Mouse (Mus musculus) neural tube, embryonic 11.5 days (tissue): ENCODE results near the gene Plaur. TPM values are rescaled to one million over a fixed set of nuclear protein-coding genes. Genes with fewer than 3 reads are reported as not detected.

Source experiments
- ATAC-seq: fragments of 200-750 bp; cut with Nextera tagmentation; 2 replicates; pipeline ENCODE4 v1.8.0; 2017; ENCODE audit warnings: moderate number of reproducible peaks, mild to moderate bottlenecking, moderate TSS enrichment, moderate library complexity; ENCODE audit not compliant: insufficient read depth, low FRiP score, low TSS enrichment
- DNase-seq: peaks from one replicate; pipeline ENCODE4 v3.0.0-alpha.2; 2015; ENCODE audit warnings: low spot score
- H3K27ac ChIP-seq: fragments of 300-500 bp; sonication (generic); 2 replicates; pipeline ENCODE4 v1.5.1; 2014; ENCODE audit warnings: low read depth, mild to moderate bottlenecking, low read length
- H3K27me3 ChIP-seq: fragments of 300-500 bp; sonication (generic); 2 replicates; pipeline ENCODE4 v1.6.1; 2014; ENCODE audit warnings: mild to moderate bottlenecking, low read length, mixed read lengths; ENCODE audit not compliant: control insufficient read depth, insufficient read depth
- H3K36me3 ChIP-seq: fragments of 300-500 bp; sonication (generic); 2 replicates; pipeline ENCODE4 v1.6.1; 2014; ENCODE audit warnings: mild to moderate bottlenecking, low read length, moderate library complexity, mixed read lengths; ENCODE audit not compliant: control insufficient read depth, insufficient read depth
- H3K4me1 ChIP-seq: fragments of 300-500 bp; sonication (generic); 2 replicates; pipeline ENCODE4 v1.6.1; 2014; ENCODE audit warnings: low read length, mixed read lengths; ENCODE audit not compliant: control insufficient read depth, insufficient read depth
- H3K4me2 ChIP-seq: fragments of 300-500 bp; sonication (generic); 2 replicates; pipeline ENCODE4 v1.6.1; 2014; ENCODE audit warnings: low read depth, mild to moderate bottlenecking, moderate library complexity
- H3K4me3 ChIP-seq: fragments of 300-500 bp; sonication (generic); 2 replicates; pipeline ENCODE4 v1.5.1; 2014; ENCODE audit warnings: low read depth, low read length
- H3K9ac ChIP-seq: fragments of 300-500 bp; sonication (generic); 2 replicates; pipeline ENCODE4 v1.6.1; 2014; ENCODE audit warnings: mild to moderate bottlenecking, low read length
- H3K9me3 ChIP-seq: fragments of 300-500 bp; sonication (generic); 2 replicates; pipeline ENCODE4 v1.6.1; 2016; ENCODE audit warnings: low read length; ENCODE audit not compliant: control insufficient read depth
- WGBS: fragments of 180-500 bp; shearing (Covaris S2); extraction: QIAGEN DNeasy Blood & Tissue Kit; methylation state at CpG from one replicate; pipeline ENCODE4 v1.1.7; 2014; 5-methylcytosine and 5-hydroxymethylcytosine counted together
- polyA plus RNA-seq: library from polyadenylated mRNA; unstranded; fragments of >200 nt; fragmentation: Nextera tagmentation; extraction: Ambion mirVana; gene quantifications from 2 replicates; pipeline ENCODE4 v1.2.1, GENCODE M21; 2014

The Plaur gene
- polyA plus RNA-seq, 1 experiment from 2014 or later, result 1.5 TPM

DNA sequence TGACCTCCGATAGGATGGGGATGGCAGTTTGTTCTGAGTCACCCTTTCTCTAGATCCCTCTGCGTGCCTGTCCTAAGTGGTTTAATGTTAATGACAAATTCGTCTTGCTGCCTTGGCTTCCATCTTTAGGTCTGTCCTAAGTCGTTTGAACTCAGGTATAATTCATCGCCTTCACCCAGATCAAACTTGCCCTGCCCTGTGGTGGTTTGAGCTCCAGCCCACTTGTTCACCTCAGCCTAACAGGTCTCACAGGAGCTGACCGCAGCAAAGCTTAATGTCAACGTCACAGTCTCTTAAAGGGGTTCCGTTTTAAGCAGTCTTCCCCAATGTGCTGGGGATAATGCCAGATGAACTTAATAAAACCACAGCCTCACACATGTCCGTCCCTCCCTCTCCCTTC is 36.4 kb upstream of the Plaur start:
- Histone ChIP-seq H3K27me3 (no peaks in the 10 kb centered on the region), H3K9ac (no peak overlapping the region), H3K4me3 (no peak overlapping the region), H3K9me3 (no peaks in the 10 kb centered on the region), H3K27ac (no peak overlapping the region), H3K4me1 (no peaks in the 10 kb centered on the region), H3K36me3 (no peaks in the 10 kb centered on the region; the same call in 1 of the 2 replicates), H3K4me2 (no peak overlapping the region)
- no peak for ATAC-seq
- 91% methylated on average over 9 of the region's 9 CpGs for WGBS
- no peak for DNase-seq

GRCm38 (mm10) chr7:24427168-24427567 is 35.1 kb upstream of the Plaur start:
- ATAC-seq, result no peak
- WGBS, result 93% methylated on average over 8 of the region's 8 CpGs
- no peak for DNase-seq

GRCm38 (mm10) chr7:24428725-24429124 is 33.6 kb upstream of the Plaur start:
- Histone ChIP-seq H3K27me3 (peaks cover 6% of the 10 kb centered on the region; the same call in 1 of the 2 replicates), H3K4me1 (no peaks in the 10 kb centered on the region), H3K27ac (no peak overlapping the region), H3K4me3 (no peak overlapping the region), H3K9ac (no peak overlapping the region), H3K4me2 (no peak overlapping the region), H3K9me3 (no peaks in the 10 kb centered on the region), H3K36me3 (no peaks in the 10 kb centered on the region; the same call in 1 of the 2 replicates)
- ATAC-seq, result no peak
- DNase-seq, result no peak
- WGBS, result 89% methylated on average over 5 of the region's 5 CpGs

More at GRCm38 (mm10) chr7:24427168-24427567, 35.1 kb upstream of the Plaur start:
- no peak overlapping the region for H3K9ac ChIP-seq
- H3K9me3 ChIP-seq, result no peaks in the 10 kb centered on the region
- H3K4me3 ChIP-seq, result no peak overlapping the region
- H3K36me3 ChIP-seq, result no peaks in the 10 kb centered on the region; the same call in 1 of the 2 replicates
- H3K27ac ChIP-seq, result no peak overlapping the region
- no peaks in the 10 kb centered on the region for H3K4me1 ChIP-seq
- no peaks in the 10 kb centered on the region; the same call in 1 of the 2 replicates for H3K27me3 ChIP-seq
- no peak overlapping the region for H3K4me2 ChIP-seq

- no peak for DNase-seq
- Histone ChIP-seq H3K4me1 (no peaks in the 10 kb centered on the region), H3K27ac (no peak overlapping the region), H3K27me3 (peaks cover 6% of the 10 kb centered on the region; the same call in 1 of the 2 replicates), H3K9me3 (no peaks in the 10 kb centered on the region), H3K36me3 (no peaks in the 10 kb centered on the region), H3K4me3 (no peak overlapping the region), H3K4me2 (no peak overlapping the region), H3K9ac (no peak overlapping the region)
- no peak for ATAC-seq
- WGBS, result 81% methylated on average over 16 of the region's 16 CpGs
Observed at GRCm38 (mm10) chr7:24429413-24430112, 32.7 kb upstream of the Plaur start.

DNA sequence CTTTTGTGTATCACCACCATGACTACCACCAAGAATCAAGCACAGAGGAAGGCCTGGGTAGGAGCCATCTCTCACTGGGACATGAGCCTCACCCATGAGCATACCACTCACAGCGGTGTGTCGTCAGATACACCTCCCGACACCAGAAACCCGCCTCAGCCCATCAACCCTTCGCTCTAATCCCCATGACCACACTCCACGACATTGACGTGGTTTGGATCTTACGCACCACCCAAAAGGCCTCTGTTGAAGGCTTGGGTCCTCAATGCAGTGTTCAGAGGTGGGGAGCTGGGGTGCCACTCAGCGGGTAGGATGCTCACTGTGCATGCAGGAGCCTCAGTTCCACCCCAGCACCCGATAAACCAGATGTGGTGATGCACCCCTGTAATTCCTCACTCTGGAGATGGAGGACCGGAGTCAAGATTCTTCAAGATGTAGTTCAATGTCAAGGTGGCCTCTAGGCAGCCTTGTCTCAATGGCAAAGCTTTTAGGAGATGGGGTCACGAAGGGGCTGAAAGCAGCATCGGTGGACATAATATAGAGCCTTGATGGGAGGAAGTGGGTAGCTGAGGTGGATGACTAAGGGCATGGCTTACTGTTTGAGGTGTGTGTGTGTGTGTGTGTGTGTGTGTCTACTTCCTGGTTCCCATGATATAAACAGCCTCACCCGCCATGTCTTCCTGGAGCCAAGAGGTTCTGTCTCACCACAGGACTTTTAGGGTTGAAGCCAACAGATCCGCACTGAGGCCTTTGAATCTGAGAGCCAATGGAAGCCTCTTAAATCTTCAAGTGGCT is 31.5 kb upstream of the Plaur start:
- 92% methylated on average over 15 of the region's 15 CpGs for WGBS
- no peaks in the 10 kb centered on the region for H3K36me3 ChIP-seq
- DNase-seq (no peak), ATAC-seq (no peak)
- no peak overlapping the region for H3K4me2 ChIP-seq
- no peak overlapping the region for H3K27ac ChIP-seq
- H3K9me3 ChIP-seq, result no peaks in the 10 kb centered on the region
- H3K9ac ChIP-seq, result no peak overlapping the region
- H3K4me3 ChIP-seq, result no peak overlapping the region
- no peaks in the 10 kb centered on the region for H3K4me1 ChIP-seq
- H3K27me3 ChIP-seq, result peaks cover 6% of the 10 kb centered on the region; the same call in 1 of the 2 replicates

DNA sequence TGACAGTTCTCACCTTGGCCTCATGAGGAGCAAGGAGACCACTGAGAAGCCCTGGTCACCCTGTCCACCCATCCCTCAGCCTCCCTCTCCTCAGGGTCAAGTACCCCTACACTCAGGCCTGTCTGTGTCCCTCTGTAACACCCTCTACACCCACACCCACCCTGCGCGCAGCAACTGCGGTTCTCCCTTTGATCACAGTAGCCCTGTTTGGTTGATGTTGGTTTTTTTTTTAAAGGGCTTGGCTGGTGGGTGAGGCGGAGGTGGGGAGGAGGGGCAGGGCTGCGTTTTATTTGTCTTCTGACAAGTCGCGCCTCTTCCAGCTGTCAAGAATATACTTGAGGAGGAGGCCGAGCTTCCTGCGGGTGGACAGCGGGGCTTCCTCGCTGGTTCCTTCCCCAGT is 30.6 kb upstream of the Plaur start:
- Histone ChIP-seq H3K27me3 (peaks cover 6% of the 10 kb centered on the region; the same call in 1 of the 2 replicates), H3K9ac (no peak overlapping the region), H3K4me3 (no peak overlapping the region), H3K4me1 (no peaks in the 10 kb centered on the region), H3K36me3 (no peaks in the 10 kb centered on the region), H3K27ac (no peak overlapping the region), H3K4me2 (no peak overlapping the region), H3K9me3 (no peaks in the 10 kb centered on the region)
- WGBS, result 75% methylated on average over 11 of the region's 11 CpGs
- no peak for ATAC-seq
- DNase-seq, result no peak

GRCm38 (mm10) chr7:24435305-24435704 is 27.0 kb upstream of the Plaur start:
- Histone ChIP-seq H3K4me3 (no peak overlapping the region), H3K36me3 (no peaks in the 10 kb centered on the region), H3K4me1 (no peaks in the 10 kb centered on the region), H3K27me3 (peaks cover 6% of the 10 kb centered on the region; the same call in 1 of the 2 replicates), H3K27ac (no peak overlapping the region), H3K4me2 (no peak overlapping the region), H3K9me3 (no peaks in the 10 kb centered on the region), H3K9ac (no peak overlapping the region)
- 71% methylated on average over 5 of the region's 5 CpGs for WGBS
- DNase-seq (no peak), ATAC-seq (no peak)

DNA sequence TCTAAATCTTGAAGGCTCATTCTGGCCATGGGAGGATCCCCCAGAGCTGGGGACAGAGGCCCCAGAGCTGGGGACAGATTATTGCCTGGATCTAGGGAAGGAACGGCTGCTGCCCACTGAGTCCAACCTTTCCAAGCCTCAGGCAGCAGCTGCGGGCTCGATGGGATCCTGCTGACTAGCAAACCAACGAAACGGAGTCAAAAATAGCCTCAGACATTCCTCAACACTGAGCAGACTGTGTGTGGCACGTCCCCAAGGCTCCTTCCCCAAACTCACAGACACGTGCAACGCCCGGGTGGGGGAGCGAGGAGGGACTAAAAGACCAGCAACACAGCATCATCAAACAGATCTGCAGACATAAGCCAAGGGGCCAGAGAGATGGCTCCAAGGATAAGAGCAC is 24.3 kb upstream of the Plaur start:
- H3K27ac ChIP-seq, result no peak overlapping the region
- H3K4me3 ChIP-seq, result no peak overlapping the region
- H3K4me2 ChIP-seq, result no peak overlapping the region
- ATAC-seq (no peak), DNase-seq (no peak)
- H3K9me3 ChIP-seq, result no peaks in the 10 kb centered on the region
- H3K27me3 ChIP-seq, result no peaks in the 10 kb centered on the region
- no peaks in the 10 kb centered on the region for H3K4me1 ChIP-seq
- 81% methylated on average over 10 of the region's 10 CpGs for WGBS
- no peak overlapping the region for H3K9ac ChIP-seq
- no peaks in the 10 kb centered on the region for H3K36me3 ChIP-seq
